Mouse (Mus musculus) c-Kit-positive CD71-positive TER-119-negative erythroid progenitor cells, embryonic 14.5 days (primary cell): ENCODE measurements around the gene Chn2.

Experiments
- DNase-seq: peaks from one replicate; pipeline ENCODE4 v3.0.0-alpha.2; 2013; ENCODE audit warnings: low read depth

The Chn2 gene

GRCm38 (mm10) chr6:54043536-54043935, 4.2 kb downstream of the Chn2 start:
- no peak for DNase-seq

- DNase-seq = no peak
Measured at GRCm38 (mm10) chr6:54045748-54046721, 6.7 kb downstream of the Chn2 start.

GRCm38 (mm10) chr6:54046884-54047747, 7.8 kb downstream of the Chn2 start:
- no peak for DNase-seq

GRCm38 (mm10) chr6:54048768-54049167, 9.4 kb downstream of the Chn2 start:
- no peak for DNase-seq

GRCm38 (mm10) chr6:54051173-54051572, 11.8 kb downstream of the Chn2 start:
- DNase-seq = no peak

GRCm38 (mm10) chr6:54052124-54052523, 12.8 kb downstream of the Chn2 start:
- DNase-seq = no peak

- DNase-seq = no peak
Measured at GRCm38 (mm10) chr6:54052666-54053065, 13.3 kb downstream of the Chn2 start.

- DNase-seq = no peak
Measured at GRCm38 (mm10) chr6:54053316-54053715, 14.0 kb downstream of the Chn2 start.

- DNase-seq = no peak
Measured at GRCm38 (mm10) chr6:54055387-54055786, 16.0 kb downstream of the Chn2 start.

GRCm38 (mm10) chr6:54056548-54057532, 17.5 kb downstream of the Chn2 start:
- DNase-seq = no peak

- no peak for DNase-seq
Measured at GRCm38 (mm10) chr6:54057661-54058060, 18.3 kb downstream of the Chn2 start.

- DNase-seq = no peak
Measured at GRCm38 (mm10) chr6:54058837-54059236, 19.5 kb downstream of the Chn2 start.

GRCm38 (mm10) chr6:54060258-54060657, 20.9 kb downstream of the Chn2 start:
- no peak for DNase-seq

GRCm38 (mm10) chr6:54061375-54061774, 22.0 kb downstream of the Chn2 start:
- DNase-seq = no peak

GRCm38 (mm10) chr6:54063878-54064277, 24.5 kb downstream of the Chn2 start:
- no peak for DNase-seq

- no peak for DNase-seq
Measured at GRCm38 (mm10) chr6:54067380-54067779, 28.0 kb downstream of the Chn2 start.

GRCm38 (mm10) chr6:54068882-54069281, 29.5 kb downstream of the Chn2 start:
- no peak for DNase-seq

- DNase-seq = no peak
Measured at GRCm38 (mm10) chr6:54070736-54071135, 31.4 kb downstream of the Chn2 start.

GRCm38 (mm10) chr6:54071478-54071877, 32.1 kb downstream of the Chn2 start:
- DNase-seq = no peak

GRCm38 (mm10) chr6:54074454-54074853, 35.1 kb downstream of the Chn2 start:
- no peak for DNase-seq

- DNase-seq = no peak
Measured at GRCm38 (mm10) chr6:54075419-54075818, 36.1 kb downstream of the Chn2 start.

- no peak for DNase-seq
Measured at GRCm38 (mm10) chr6:54076625-54077024, 37.3 kb downstream of the Chn2 start.
